Mouse (Mus musculus): Measurements from ENCODE around the gene Hoxa11. TPM values are rescaled to one million over a fixed set of nuclear protein-coding genes. Genes with fewer than 3 reads are reported as not detected.

Hoxa11 gene
- total RNA-seq, 1 experiment: 0.31 TPM

GRCm38 (mm10) chr6:52213119-52213986 is 32.3 kb downstream of the Hoxa11 start, which contains the start of the genes Hoxa3 and Gm28308:
TSS of gene Hoxa3 (minus strand) at chr6:52213336.
TSS of gene Gm28308 (minus strand) at chr6:52213339.
- Histone ChIP-seq H3K9me3 (ENCODE audit: control insufficient read depth, insufficient read depth, low read depth, low read length) (no peaks in the 10 kb centered on the region), H3K36me3 (ENCODE audit: control insufficient read depth, insufficient read depth, low read length, poor library complexity, severe bottlenecking) (no peaks in the 10 kb centered on the region), H3K4me1 (ENCODE audit: control insufficient read depth in 2 of 2, insufficient read depth in 2 of 2, low read length in 2 of 2, poor library complexity in 1 of 2) (peaks cover 0 to 4% of the 10 kb centered on the region in 2 experiments; a peak in 1 of 4 replicates), H3K4me3 (ENCODE audit: insufficient read depth in 1 of 2, low read depth in 1 of 2, low read length in 2 of 2, poor library complexity in 1 of 2, severe bottlenecking in 1 of 2) (no peak within 1 kb of the TSS), H3K27ac (ENCODE audit: insufficient read depth, low read depth, low read length, poor library complexity, severe bottlenecking) (no peak within 1 kb of the TSS), H3K9ac (ENCODE audit: insufficient read depth, low read depth, low read length, poor library complexity, severe bottlenecking) (no peak within 1 kb of the TSS)
- in situ Hi-C loops (cut with MboI; ENCODE audit: low sequenced_read_pairs in 2 of 2, unreplicated experiment in 2 of 2): loop anchor here in 1 of 2 experiments (25.0 kb wide), 1 partner anchor 601 kb away; no protein-coding TSS in a partner anchor
- no peak for DNase-seq (ENCODE audit: low read depth, low spot score)
- TF ChIP-seq ZNF384 (IDR thresholded peaks at IDR 0.05; ENCODE audit: low read depth, low read length) (peak; percentile 80), HCFC1 (IDR thresholded peaks at IDR 0.05; ENCODE audit: borderline replicate concordance, insufficient read depth, low read length) (no peak)

GRCm38 (mm10) chr6:52212556-52213118 is 33.0 kb downstream of the Hoxa11 start:
- TF ChIP-seq MAFK (IDR thresholded peaks at IDR 0.05; ENCODE audit: insufficient read depth, low read depth, low read length): no peak
- TF ChIP-seq HCFC1 (IDR thresholded peaks at IDR 0.05; ENCODE audit: borderline replicate concordance, insufficient read depth, low read length): no peak
- no peak for TF ChIP-seq ZNF384 (IDR thresholded peaks at IDR 0.05; ENCODE audit: low read depth, low read length)
- no peak for TF ChIP-seq CHD2 (IDR thresholded peaks at IDR 0.05; ENCODE audit: low read depth, low read length)
- no peak for TF ChIP-seq ZC3H11A (IDR thresholded peaks at IDR 0.05; ENCODE audit: borderline replicate concordance, low read depth, low read length)
- Histone ChIP-seq H3K27ac (ENCODE audit: insufficient read depth, low read depth, low read length, poor library complexity, severe bottlenecking) (no peak overlapping the region), H3K4me3 (ENCODE audit: insufficient read depth in 1 of 2, low read depth in 1 of 2, low read length in 2 of 2, poor library complexity in 1 of 2, severe bottlenecking in 1 of 2) (no peak overlapping the region), H3K36me3 (ENCODE audit: control insufficient read depth, insufficient read depth, low read length, poor library complexity, severe bottlenecking) (no peaks in the 10 kb centered on the region), H3K4me1 (ENCODE audit: control insufficient read depth in 2 of 2, insufficient read depth in 2 of 2, low read length in 2 of 2, poor library complexity in 1 of 2) (peaks cover 0 to 4% of the 10 kb centered on the region in 2 experiments; a peak in 1 of 4 replicates), H3K9me3 (ENCODE audit: control insufficient read depth, insufficient read depth, low read depth, low read length) (no peaks in the 10 kb centered on the region), H3K9ac (ENCODE audit: insufficient read depth, low read depth, low read length, poor library complexity, severe bottlenecking) (no peak overlapping the region)
- DNase-seq (ENCODE audit: low read depth, low spot score): no peak
- in situ Hi-C loops (cut with MboI; ENCODE audit: low sequenced_read_pairs in 2 of 2, unreplicated experiment in 2 of 2): loop anchor here in 1 of 2 experiments (25.0 kb wide), 1 partner anchor 600 kb away; no protein-coding TSS in a partner anchor

- Histone ChIP-seq H3K4me1 (ENCODE audit: control insufficient read depth in 2 of 2, insufficient read depth in 2 of 2, low read length in 2 of 2, poor library complexity in 1 of 2) (peaks cover 0 to 4% of the 10 kb centered on the region in 2 experiments; a peak in 1 of 4 replicates), H3K27ac (ENCODE audit: insufficient read depth, low read depth, low read length, poor library complexity, severe bottlenecking) (no peak overlapping the region), H3K36me3 (ENCODE audit: control insufficient read depth, insufficient read depth, low read length, poor library complexity, severe bottlenecking) (no peaks in the 10 kb centered on the region), H3K4me3 (ENCODE audit: insufficient read depth in 1 of 2, low read depth in 1 of 2, low read length in 2 of 2, poor library complexity in 1 of 2, severe bottlenecking in 1 of 2) (no peak overlapping the region), H3K9me3 (ENCODE audit: control insufficient read depth, insufficient read depth, low read depth, low read length) (no peaks in the 10 kb centered on the region), H3K9ac (ENCODE audit: insufficient read depth, low read depth, low read length, poor library complexity, severe bottlenecking) (no peak overlapping the region)
- DNase-seq (ENCODE audit: low read depth, low spot score): no peak
- TF ChIP-seq HCFC1 (IDR thresholded peaks at IDR 0.05; ENCODE audit: borderline replicate concordance, insufficient read depth, low read length): no peak
- TF ChIP-seq CHD2 (IDR thresholded peaks at IDR 0.05; ENCODE audit: low read depth, low read length): no peak
- TF ChIP-seq MAFK (IDR thresholded peaks at IDR 0.05; ENCODE audit: insufficient read depth, low read depth, low read length): no peak
- TF ChIP-seq ZC3H11A (IDR thresholded peaks at IDR 0.05; ENCODE audit: borderline replicate concordance, low read depth, low read length): no peak
- no peak for TF ChIP-seq ZNF384 (IDR thresholded peaks at IDR 0.05; ENCODE audit: low read depth, low read length)
- in situ Hi-C loops (cut with MboI; ENCODE audit: low sequenced_read_pairs in 2 of 2, unreplicated experiment in 2 of 2): loop anchor here in 1 of 2 experiments (25.0 kb wide), 1 partner anchor 600 kb away; no protein-coding TSS in a partner anchor
Observed at GRCm38 (mm10) chr6:52211961-52212360, 33.6 kb downstream of the Hoxa11 start.

GRCm38 (mm10) chr6:52211170-52211935 is 34.3 kb downstream of the Hoxa11 start:
- Histone ChIP-seq H3K9ac (ENCODE audit: insufficient read depth, low read depth, low read length, poor library complexity, severe bottlenecking) (no peak overlapping the region), H3K4me1 (ENCODE audit: control insufficient read depth in 2 of 2, insufficient read depth in 2 of 2, low read length in 2 of 2, poor library complexity in 1 of 2) (peaks cover 0 to 4% of the 10 kb centered on the region in 2 experiments; a peak in 1 of 4 replicates), H3K36me3 (ENCODE audit: control insufficient read depth, insufficient read depth, low read length, poor library complexity, severe bottlenecking) (no peaks in the 10 kb centered on the region), H3K9me3 (ENCODE audit: control insufficient read depth, insufficient read depth, low read depth, low read length) (no peaks in the 10 kb centered on the region), H3K27ac (ENCODE audit: insufficient read depth, low read depth, low read length, poor library complexity, severe bottlenecking) (no peak overlapping the region), H3K4me3 (ENCODE audit: insufficient read depth in 1 of 2, low read depth in 1 of 2, low read length in 2 of 2, poor library complexity in 1 of 2, severe bottlenecking in 1 of 2) (no peak overlapping the region)
- no peak for TF ChIP-seq ZC3H11A (IDR thresholded peaks at IDR 0.05; ENCODE audit: borderline replicate concordance, low read depth, low read length)
- TF ChIP-seq HCFC1 (IDR thresholded peaks at IDR 0.05; ENCODE audit: borderline replicate concordance, insufficient read depth, low read length): no peak
- TF ChIP-seq MAFK (IDR thresholded peaks at IDR 0.05; ENCODE audit: insufficient read depth, low read depth, low read length): no peak
- no peak for TF ChIP-seq ZNF384 (IDR thresholded peaks at IDR 0.05; ENCODE audit: low read depth, low read length)
- DNase-seq (ENCODE audit: low read depth, low spot score): no peak
- in situ Hi-C loops (cut with MboI; ENCODE audit: low sequenced_read_pairs in 2 of 2, unreplicated experiment in 2 of 2): loop anchor here in 1 of 2 experiments (25.0 kb wide), 1 partner anchor 599 kb away; no protein-coding TSS in a partner anchor
